Mouse (Mus musculus): ENCODE data around the gene Pou3f3.
A peak's percentile ranks its signal among the peaks of the same experiment; 100 is the strongest.

Gene Pou3f3

GRCm38 (mm10) chr1:42710995-42711394 is 15.4 kb downstream of the Pou3f3 start:
- DNase-seq = no peak

GRCm38 (mm10) chr1:42711456-42712310 is 16.1 kb downstream of the Pou3f3 start:
- DNase-seq = no peak

- DNase-seq = no peak
These were observed 16.7 kb downstream of the Pou3f3 start for GRCm38 (mm10) chr1:42712311-42712690.

GRCm38 (mm10) chr1:42713104-42713932 is 17.8 kb downstream of the Pou3f3 start:
- DNase-seq = peak; percentile 44 to 46

GRCm38 (mm10) chr1:42714016-42714931 is 18.7 kb downstream of the Pou3f3 start:
- DNase-seq = peak; percentile 39 to 64

- DNase-seq = peak in 1 of 2 experiments; percentile 28
These were observed 23.0 kb downstream of the Pou3f3 start for GRCm38 (mm10) chr1:42718549-42718948.

GRCm38 (mm10) chr1:42721353-42721752 is 25.8 kb downstream of the Pou3f3 start:
- DNase-seq = no peak

- no peak for DNase-seq
These were observed 28.3 kb downstream of the Pou3f3 start for GRCm38 (mm10) chr1:42723769-42724300.

- DNase-seq = no peak
These were observed 29.3 kb downstream of the Pou3f3 start for GRCm38 (mm10) chr1:42724881-42725280.

GRCm38 (mm10) chr1:42727161-42727560 is 31.6 kb downstream of the Pou3f3 start:
- no peak for DNase-seq

GRCm38 (mm10) chr1:42727676-42728075 is 32.1 kb downstream of the Pou3f3 start:
- no peak for DNase-seq

GRCm38 (mm10) chr1:42741383-42742241 is 46.0 kb downstream of the Pou3f3 start:
- DNase-seq = no peak

GRCm38 (mm10) chr1:42742242-42742560 is 46.6 kb downstream of the Pou3f3 start:
- DNase-seq = no peak

- no peak for DNase-seq
These were observed 49.5 kb downstream of the Pou3f3 start for GRCm38 (mm10) chr1:42745047-42745446.

GRCm38 (mm10) chr1:42749536-42750292 is 54.1 kb downstream of the Pou3f3 start:
- DNase-seq = no peak

Measured in cerebellum, postnatal 25 days (tissue).